Mouse (Mus musculus) embryonic fibroblast, embryonic 13.5 days (primary cell): ENCODE measurements around the gene Mybl2.
A peak's percentile ranks its signal among the peaks of the same experiment; 100 is the strongest.

ENCODE experiments used
- CTCF ChIP-seq: IDR thresholded peaks from 2 replicates; pipeline ENCODE4 v1.5.1; 2011; ENCODE audit warnings: mild to moderate bottlenecking, control low read depth, low read length, moderate library complexity, borderline replicate concordance; ENCODE audit not compliant: insufficient read depth
- POLR2A ChIP-seq: IDR thresholded peaks from 2 replicates; pipeline ENCODE4 v1.6.1; 2011; ENCODE audit warnings: low read depth, mild to moderate bottlenecking, control low read depth, low read length, moderate library complexity

- TF ChIP-seq CTCF = no peak
- peak; percentile 50 for TF ChIP-seq POLR2A
Measured at GRCm38 (mm10) chr2:163016916-163017743, 37.4 kb upstream of the Mybl2 start, which contains the start of gene Ift52.
